Mouse (Mus musculus): ENCODE measurements around the gene Efcab9. TPM values are rescaled to one million over a fixed set of nuclear protein-coding genes. Genes with fewer than 3 reads are reported as not detected.

The Efcab9 gene
- polyA plus RNA-seq, 1 experiment from 2014 or later = 0.49 TPM

- no peak for TF ChIP-seq CTCF (IDR thresholded peaks at IDR 0.05; ENCODE audit: low read depth)
- H3K4me1 ChIP-seq (replicated peaks; ENCODE audit: insufficient read depth, low read length) = peaks cover 15% of the 10 kb centered on the region
- H3K27me3 ChIP-seq (ENCODE audit: insufficient read depth, low read length) = no peaks in the 10 kb centered on the region
- no peak overlapping the region for H3K27ac ChIP-seq
- no peaks in the 10 kb centered on the region for H3K9me3 ChIP-seq (replicated peaks; ENCODE audit: low read length)
- no peaks in the 10 kb centered on the region for H3K36me3 ChIP-seq (ENCODE audit: insufficient read depth, low read length)
- DNase-seq (ENCODE audit: low spot score) = no peak
- H3K9ac ChIP-seq (ENCODE audit: low read depth, low read length) = no peak overlapping the region
- no peak overlapping the region for H3K4me3 ChIP-seq (replicated peaks; ENCODE audit: low read depth, low read length)
- 94% methylated on average over 4 of the region's 4 CpGs for WGBS
- no peak overlapping the region for H3K4me2 ChIP-seq (ENCODE audit: low read length)
- no peak for ATAC-seq (replicated peaks; ENCODE audit: low FRiP score, low read depth)
Measured at GRCm38 (mm10) chr11:32558026-32558425, 26.1 kb upstream of the Efcab9 start.

GRCm38 (mm10) chr11:32556333-32556990 is 24.6 kb upstream of the Efcab9 start:
- no peak for DNase-seq (ENCODE audit: low spot score)
- H3K4me3 ChIP-seq (replicated peaks; ENCODE audit: low read depth, low read length) = no peak overlapping the region
- peaks cover 24% of the 10 kb centered on the region for H3K4me1 ChIP-seq (replicated peaks; ENCODE audit: insufficient read depth, low read length)
- no peak overlapping the region for H3K27ac ChIP-seq
- no peaks in the 10 kb centered on the region for H3K9me3 ChIP-seq (replicated peaks; ENCODE audit: low read length)
- no peak for TF ChIP-seq CTCF (IDR thresholded peaks at IDR 0.05; ENCODE audit: low read depth)
- no peak overlapping the region for H3K4me2 ChIP-seq (ENCODE audit: low read length)
- H3K27me3 ChIP-seq (ENCODE audit: insufficient read depth, low read length) = no peaks in the 10 kb centered on the region
- H3K36me3 ChIP-seq (ENCODE audit: insufficient read depth, low read length) = no peaks in the 10 kb centered on the region
- 77% methylated on average over 10 of the region's 10 CpGs for WGBS
- ATAC-seq (replicated peaks; ENCODE audit: low FRiP score, low read depth) = no peak
- no peak overlapping the region for H3K9ac ChIP-seq (ENCODE audit: low read depth, low read length)

GRCm38 (mm10) chr11:32555103-32555689 is 23.3 kb upstream of the Efcab9 start:
- Histone ChIP-seq H3K27ac (no peak overlapping the region), H3K4me1 (replicated peaks; ENCODE audit: insufficient read depth, low read length) (peaks cover 27% of the 10 kb centered on the region), H3K4me2 (ENCODE audit: low read length) (no peak overlapping the region), H3K9me3 (replicated peaks; ENCODE audit: low read length) (no peaks in the 10 kb centered on the region), H3K4me3 (replicated peaks; ENCODE audit: low read depth, low read length) (no peak overlapping the region), H3K9ac (ENCODE audit: low read depth, low read length) (no peak overlapping the region), H3K27me3 (ENCODE audit: insufficient read depth, low read length) (no peaks in the 10 kb centered on the region), H3K36me3 (ENCODE audit: insufficient read depth, low read length) (no peaks in the 10 kb centered on the region)
- TF ChIP-seq CTCF (IDR thresholded peaks at IDR 0.05; ENCODE audit: low read depth) = no peak
- ATAC-seq (replicated peaks; ENCODE audit: low FRiP score, low read depth) (no peak), DNase-seq (ENCODE audit: low spot score) (no peak)
- 85% methylated on average over 12 of the region's 12 CpGs for WGBS

GRCm38 (mm10) chr11:32554141-32555091 is 22.5 kb upstream of the Efcab9 start:
- no peaks in the 10 kb centered on the region for H3K36me3 ChIP-seq (ENCODE audit: insufficient read depth, low read length)
- ATAC-seq (replicated peaks; ENCODE audit: low FRiP score, low read depth) (no peak), DNase-seq (ENCODE audit: low spot score) (no peak)
- no peak for TF ChIP-seq CTCF (IDR thresholded peaks at IDR 0.05; ENCODE audit: low read depth)
- no peak overlapping the region for H3K4me3 ChIP-seq (replicated peaks; ENCODE audit: low read depth, low read length)
- H3K9ac ChIP-seq (ENCODE audit: low read depth, low read length) = no peak overlapping the region
- WGBS = 82% methylated on average over 14 of the region's 14 CpGs
- H3K27me3 ChIP-seq (ENCODE audit: insufficient read depth, low read length) = no peaks in the 10 kb centered on the region
- H3K4me2 ChIP-seq (ENCODE audit: low read length) = no peak overlapping the region
- no peaks in the 10 kb centered on the region for H3K9me3 ChIP-seq (replicated peaks; ENCODE audit: low read length)
- H3K27ac ChIP-seq = no peak overlapping the region
- peaks cover 27% of the 10 kb centered on the region for H3K4me1 ChIP-seq (replicated peaks; ENCODE audit: insufficient read depth, low read length)

- no peak overlapping the region for H3K9ac ChIP-seq (ENCODE audit: low read depth, low read length)
- peaks cover 27% of the 10 kb centered on the region for H3K4me1 ChIP-seq (replicated peaks; ENCODE audit: insufficient read depth, low read length)
- WGBS = 54% methylated on average over 14 of the region's 14 CpGs
- H3K4me3 ChIP-seq (replicated peaks; ENCODE audit: low read depth, low read length) = no peak overlapping the region
- H3K27ac ChIP-seq = peak overlapping the region; percentile 67
- no peaks in the 10 kb centered on the region for H3K36me3 ChIP-seq (ENCODE audit: insufficient read depth, low read length)
- H3K9me3 ChIP-seq (replicated peaks; ENCODE audit: low read length) = no peaks in the 10 kb centered on the region
- TF ChIP-seq CTCF (IDR thresholded peaks at IDR 0.05; ENCODE audit: low read depth) = no peak
- H3K4me2 ChIP-seq (ENCODE audit: low read length) = no peak overlapping the region
- DNase-seq (ENCODE audit: low spot score) (no peak), ATAC-seq (replicated peaks; ENCODE audit: low FRiP score, low read depth) (no peak)
- H3K27me3 ChIP-seq (ENCODE audit: insufficient read depth, low read length) = no peaks in the 10 kb centered on the region
Measured at GRCm38 (mm10) chr11:32553311-32554140, 21.6 kb upstream of the Efcab9 start.
